Mouse (Mus musculus): ENCODE measurements at regions not wholly inside any gene's neighbourhood (a gene's known extent, or its start where the extent isn't known, plus 50 kb on each side); places are given as distances from the start of the nearest gene placed in this dataset.
"Not testable (repeated sequence)": the region's sequence is repeated elsewhere in the genome, so short reads cannot be mapped to it uniquely, and the experiment has no call there.

- Histone ChIP-seq H3K4me1 (ENCODE audit: control insufficient read depth, insufficient read depth, low read length) (no peaks in the 10 kb centered on the region), H3K9ac (ENCODE audit: low read depth, low read length) (no peak overlapping the region)
- 84% methylated on average over 2 of the region's 2 CpGs for whole genome bisulfite sequencing
Measured at GRCm38 (mm10) chr7:73055891-73056290, 319.4 kb upstream of the Rgma start.

GRCm38 (mm10) chr7:73063556-73063955 lies 311.8 kb upstream of the Rgma start:
- no peak for DNase-seq (ENCODE audit: extremely low read depth, low read depth, low spot score)
- Histone ChIP-seq H3K9ac (ENCODE audit: low read depth, low read length) (no peak overlapping the region), H3K36me3 (ENCODE audit: control insufficient read depth, insufficient read depth, low read length) (no peaks in the 10 kb centered on the region), H3K27me3 (ENCODE audit: control insufficient read depth, insufficient read depth, low read length) (no peaks in the 10 kb centered on the region; the same call in 1 of the 2 replicates), H3K79me2 (ENCODE audit: control insufficient read depth, insufficient read depth, low read length) (no peaks in the 10 kb centered on the region), H3K4me3 (ENCODE audit: insufficient read depth, low read depth, low read length) (no peak overlapping the region), H3K4me1 (ENCODE audit: control insufficient read depth, insufficient read depth, low read length) (no peaks in the 10 kb centered on the region), H3K27ac (replicated peaks; ENCODE audit: insufficient read depth, low read depth, low read length) (no peak overlapping the region)
- 85% methylated on average over 3 of the region's 3 CpGs for WGBS
- TF ChIP-seq CTCF (IDR thresholded peaks at IDR 0.05; ENCODE audit: low read depth, low read length), result no peak
- TF ChIP-seq POLR2A (IDR thresholded peaks at IDR 0.05; ENCODE audit: extremely low read depth, insufficient read depth, low read length), result no peak

More at GRCm38 (mm10) chr7:73055891-73056290, 319.4 kb upstream of the Rgma start:
- H3K27ac ChIP-seq (replicated peaks; ENCODE audit: insufficient read depth, low read depth, low read length), result no peak overlapping the region
- H3K36me3 ChIP-seq (ENCODE audit: control insufficient read depth, insufficient read depth, low read length), result no peaks in the 10 kb centered on the region
- no peak for TF ChIP-seq CTCF (IDR thresholded peaks at IDR 0.05; ENCODE audit: low read depth, low read length)
- no peaks in the 10 kb centered on the region; the same call in 1 of the 2 replicates for H3K27me3 ChIP-seq (ENCODE audit: control insufficient read depth, insufficient read depth, low read length)
- H3K79me2 ChIP-seq (ENCODE audit: control insufficient read depth, insufficient read depth, low read length), result no peaks in the 10 kb centered on the region
- DNase-seq (ENCODE audit: extremely low read depth, low read depth, low spot score), result no peak
- no peak overlapping the region for H3K4me3 ChIP-seq (ENCODE audit: insufficient read depth, low read depth, low read length)

DNA sequence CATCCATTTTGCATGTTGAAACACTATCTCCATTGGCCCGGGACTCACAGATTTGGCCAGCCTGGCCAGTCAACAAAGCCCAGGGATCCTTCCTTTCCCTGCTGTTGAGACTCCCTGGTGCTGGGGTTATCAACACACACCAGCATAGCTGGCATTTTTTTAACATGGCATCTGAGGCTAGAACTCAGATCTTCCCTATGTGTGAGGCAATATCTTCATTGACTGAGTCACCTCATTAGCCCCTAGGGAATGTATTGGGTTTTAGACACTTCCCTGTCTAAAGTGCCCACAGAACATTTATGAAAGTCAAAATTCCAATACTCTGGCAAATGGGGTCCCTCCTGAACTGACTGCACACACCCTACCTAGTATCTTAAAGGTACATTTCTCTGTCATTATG lies 306.8 kb upstream of the Rgma start:
- Histone ChIP-seq H3K79me2 (ENCODE audit: control insufficient read depth, insufficient read depth, low read length) (no peaks in the 10 kb centered on the region), H3K27ac (replicated peaks; ENCODE audit: insufficient read depth, low read depth, low read length) (no peak overlapping the region), H3K36me3 (ENCODE audit: control insufficient read depth, insufficient read depth, low read length) (no peaks in the 10 kb centered on the region), H3K9ac (ENCODE audit: low read depth, low read length) (no peak overlapping the region), H3K4me3 (ENCODE audit: insufficient read depth, low read depth, low read length) (no peak overlapping the region), H3K27me3 (ENCODE audit: control insufficient read depth, insufficient read depth, low read length) (no peaks in the 10 kb centered on the region), H3K4me1 (ENCODE audit: control insufficient read depth, insufficient read depth, low read length) (no peaks in the 10 kb centered on the region)
- no peak for DNase-seq (ENCODE audit: extremely low read depth, low read depth, low spot score)
- WGBS, result 82% methylated on average over 1 of the region's 1 CpGs
- TF ChIP-seq CTCF (IDR thresholded peaks at IDR 0.05; ENCODE audit: low read depth, low read length) (no peak), POLR2A (IDR thresholded peaks at IDR 0.05; ENCODE audit: extremely low read depth, insufficient read depth, low read length) (no peak)

DNA sequence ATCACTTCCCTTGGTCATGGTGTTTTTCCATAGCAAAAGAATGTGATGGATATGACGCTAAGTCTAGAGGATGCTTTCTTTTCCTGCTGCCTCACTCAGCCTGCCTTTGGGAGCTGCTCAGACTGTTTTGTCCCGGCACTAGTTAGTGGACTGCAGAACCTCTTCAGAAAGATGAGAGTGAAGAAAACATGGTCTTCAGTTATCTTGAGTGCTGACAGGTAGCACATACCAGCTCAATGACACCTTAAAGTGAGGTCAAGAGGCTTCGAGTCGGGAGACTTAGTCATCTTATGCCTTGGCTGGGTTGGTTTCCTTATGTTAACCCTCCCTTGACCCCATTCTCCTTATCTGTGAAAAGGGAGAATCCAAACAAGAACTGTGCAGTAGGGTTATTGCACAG lies 306.0 kb upstream of the Rgma start:
- 55% methylated on average over 4 of the region's 4 CpGs for WGBS
- H3K9ac ChIP-seq (ENCODE audit: low read depth, low read length), result no peak overlapping the region
- H3K36me3 ChIP-seq (ENCODE audit: control insufficient read depth, insufficient read depth, low read length), result no peaks in the 10 kb centered on the region
- TF ChIP-seq CTCF (IDR thresholded peaks at IDR 0.05; ENCODE audit: low read depth, low read length) (no peak), POLR2A (IDR thresholded peaks at IDR 0.05; ENCODE audit: extremely low read depth, insufficient read depth, low read length) (no peak)
- no peak overlapping the region for H3K4me3 ChIP-seq (ENCODE audit: insufficient read depth, low read depth, low read length)
- no peaks in the 10 kb centered on the region for H3K27me3 ChIP-seq (ENCODE audit: control insufficient read depth, insufficient read depth, low read length)
- no peaks in the 10 kb centered on the region for H3K4me1 ChIP-seq (ENCODE audit: control insufficient read depth, insufficient read depth, low read length)
- no peaks in the 10 kb centered on the region for H3K79me2 ChIP-seq (ENCODE audit: control insufficient read depth, insufficient read depth, low read length)
- no peak overlapping the region for H3K27ac ChIP-seq (replicated peaks; ENCODE audit: insufficient read depth, low read depth, low read length)
- no peak for DNase-seq (ENCODE audit: extremely low read depth, low read depth, low spot score)

DNA sequence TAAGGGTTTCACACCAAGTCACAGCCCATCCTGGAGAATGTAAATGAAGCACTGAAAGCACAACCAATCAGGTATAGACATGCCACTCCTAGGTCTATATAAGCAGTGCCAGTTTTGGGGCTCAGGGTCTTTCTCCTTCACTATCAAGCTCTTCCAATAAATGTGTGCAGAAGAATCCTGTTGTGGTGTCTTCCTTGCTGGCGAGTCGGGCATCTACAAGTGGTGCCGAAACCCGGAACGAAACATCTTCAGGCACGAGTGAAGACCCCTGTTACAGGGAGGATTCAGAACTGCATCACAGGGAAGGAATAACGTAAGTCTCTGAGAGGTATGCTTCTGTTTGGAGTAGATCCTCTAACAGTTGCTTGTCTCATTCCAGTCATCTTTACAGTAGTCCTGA lies 299.9 kb upstream of the Rgma start:
- not testable (repeated sequence) for H3K4me1 ChIP-seq (ENCODE audit: control insufficient read depth, insufficient read depth, low read length); H3K79me2 ChIP-seq (ENCODE audit: control insufficient read depth, insufficient read depth, low read length); H3K4me3 ChIP-seq (ENCODE audit: insufficient read depth, low read depth, low read length); H3K27ac ChIP-seq (replicated peaks; ENCODE audit: insufficient read depth, low read depth, low read length); DNase-seq (ENCODE audit: extremely low read depth, low read depth, low spot score); H3K9ac ChIP-seq (ENCODE audit: low read depth, low read length); H3K27me3 ChIP-seq (ENCODE audit: control insufficient read depth, insufficient read depth, low read length); H3K36me3 ChIP-seq (ENCODE audit: control insufficient read depth, insufficient read depth, low read length)
- 94% methylated on average over 7 of the region's 7 CpGs for WGBS

DNA sequence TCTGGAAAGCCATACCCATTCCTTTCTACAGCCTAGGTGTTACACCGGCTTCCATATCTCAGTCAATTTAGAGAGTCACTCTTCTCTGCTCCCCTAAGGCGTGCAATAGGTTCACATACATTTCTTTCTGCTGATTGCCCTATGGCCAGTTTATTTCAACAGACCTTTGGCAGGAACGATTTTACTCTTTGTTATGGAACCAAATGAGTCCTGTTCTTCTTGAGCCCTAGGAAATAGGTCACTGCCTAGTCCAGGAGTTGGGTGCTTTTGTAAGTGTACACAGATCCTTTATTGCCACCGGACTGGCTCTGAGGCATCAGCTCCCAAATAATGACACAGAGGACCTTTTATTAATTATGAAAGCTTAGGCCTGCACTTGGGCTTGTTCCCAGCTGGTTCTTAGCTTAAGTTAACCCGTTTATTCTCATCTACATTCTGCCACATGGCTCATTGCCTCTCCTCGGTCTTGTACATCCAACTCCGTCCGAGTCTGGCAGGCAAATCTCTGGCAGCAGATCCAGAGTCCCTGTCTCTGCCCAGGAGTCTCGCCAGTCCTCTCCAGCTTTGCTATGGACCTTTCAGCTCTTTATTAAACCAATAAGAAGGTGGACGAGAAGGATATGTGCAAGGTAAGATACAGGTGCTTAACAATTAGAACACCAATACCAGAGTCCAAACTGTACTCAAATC lies 287.7 kb upstream of the Rgma start:
- DNase-seq (ENCODE audit: extremely low read depth, low read depth, low spot score), result no peak
- Histone ChIP-seq H3K79me2 (ENCODE audit: control insufficient read depth, insufficient read depth, low read length) (no peaks in the 10 kb centered on the region), H3K27ac (replicated peaks; ENCODE audit: insufficient read depth, low read depth, low read length) (no peak overlapping the region), H3K36me3 (ENCODE audit: control insufficient read depth, insufficient read depth, low read length) (no peaks in the 10 kb centered on the region), H3K9ac (ENCODE audit: low read depth, low read length) (no peak overlapping the region), H3K27me3 (ENCODE audit: control insufficient read depth, insufficient read depth, low read length) (no peaks in the 10 kb centered on the region), H3K4me1 (ENCODE audit: control insufficient read depth, insufficient read depth, low read length) (no peaks in the 10 kb centered on the region), H3K4me3 (ENCODE audit: insufficient read depth, low read depth, low read length) (no peak overlapping the region)
- no peak for TF ChIP-seq POLR2A (IDR thresholded peaks at IDR 0.05; ENCODE audit: extremely low read depth, insufficient read depth, low read length)
- TF ChIP-seq CTCF (IDR thresholded peaks at IDR 0.05; ENCODE audit: low read depth, low read length), result no peak
- 80% methylated on average over 10 of the region's 10 CpGs for WGBS
